ENCODE assay signal across 14 mouse cellular contexts in the genomic region with DNA sequence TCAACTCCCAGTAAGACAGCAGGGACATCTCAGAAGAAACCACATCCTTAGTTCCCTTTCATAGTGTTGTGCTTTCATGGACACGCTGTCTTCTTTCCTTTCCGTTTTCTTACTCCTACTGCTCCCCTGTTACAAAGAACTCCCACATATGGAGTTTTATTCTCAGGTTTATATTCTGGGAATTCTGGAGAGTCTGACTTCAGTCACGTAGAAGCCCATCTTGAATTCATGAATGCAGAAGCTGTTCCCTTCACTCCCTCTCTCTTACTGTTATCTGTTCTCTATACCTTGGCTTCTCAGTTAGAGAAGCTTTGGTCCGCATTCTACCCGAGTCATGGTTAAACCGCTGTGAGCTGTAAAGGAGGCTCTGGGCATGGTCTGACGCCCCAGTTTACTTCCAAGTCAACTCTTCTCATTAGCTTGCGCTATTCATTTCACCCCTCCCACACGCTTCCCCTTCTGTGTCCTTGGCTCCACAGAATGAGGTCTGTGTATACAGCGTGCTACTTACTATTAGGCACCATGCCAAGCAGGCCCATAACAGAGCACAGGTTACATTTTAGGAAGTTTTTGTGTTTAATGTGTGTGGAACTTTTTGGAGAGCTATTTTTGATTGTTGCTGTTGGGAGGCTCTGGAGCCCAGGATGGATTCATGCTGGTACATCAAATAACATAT.
DNase-seq lines count a peak whose midpoint lies in the region; ATAC-seq and TF ChIP-seq lines count a peak whose summit lies in the region.
"Had no signal": no experiment of that assay in that cellular context is flagged by ENCODE, and none has a peak within 500 bp of the region (broad histone marks: within the 10 kb centered on the region; RNA-seq: fewer than 3 reads in every experiment).

No protein-coding gene starts in this region.

- TF ChIP-seq CTCF in midbrain, postnatal 0 days (IDR thresholded peaks at IDR 0.05): no peak

- no peak for DNase-seq in kidney, adult 9 months
- peak; percentile 59 for DNase-seq in midbrain, postnatal 0 days (ENCODE audit: low spot score)
- no peak for DNase-seq in midbrain, embryonic 11.5 days (ENCODE audit: low spot score, missing footprints)
- peak; percentile 69 for DNase-seq in forebrain, embryonic 14.5 days (ENCODE audit: low spot score)
- no peak for DNase-seq in thymus, postnatal 25 days
- DNase-seq: adrenal gland, postnatal 25 days; cerebellum, adult 18-20 months; heart, postnatal 36 days had no signal

- no peak overlapping the region for H3K27ac ChIP-seq in kidney, embryonic 16.5 days (ENCODE audit: low read length)
- H3K27ac ChIP-seq in midbrain, postnatal 0 days (ENCODE audit: low read depth, low read length): no peak overlapping the region
- no peak overlapping the region for H3K27ac ChIP-seq in midbrain, embryonic 11.5 days (ENCODE audit: low read depth, low read length)
- no peak overlapping the region for H3K27ac ChIP-seq in forebrain, embryonic 14.5 days (ENCODE audit: low read depth, low read length)
- H3K27ac ChIP-seq in stomach, embryonic 15.5 days: no peak overlapping the region
- H3K27ac ChIP-seq: lung, embryonic 15.5 days had no signal

- H3K9me3 ChIP-seq in kidney, embryonic 16.5 days (ENCODE audit: low read length): no peaks in the 10 kb centered on the region
- H3K9me3 ChIP-seq in midbrain, postnatal 0 days (ENCODE audit: low read length): no peaks in the 10 kb centered on the region
- H3K9me3 ChIP-seq in midbrain, embryonic 11.5 days (ENCODE audit: control insufficient read depth, low read length): no peaks in the 10 kb centered on the region
- no peaks in the 10 kb centered on the region for H3K9me3 ChIP-seq in forebrain, embryonic 14.5 days (replicated peaks; ENCODE audit: control insufficient read depth, low read length)
- no peaks in the 10 kb centered on the region for H3K9me3 ChIP-seq in stomach, embryonic 15.5 days
- H3K9me3 ChIP-seq: lung, embryonic 15.5 days had no signal

- H3K4me1 ChIP-seq in kidney, embryonic 16.5 days (ENCODE audit: insufficient read depth, low read length): peaks cover 2% of the 10 kb centered on the region; the same call in 1 of the 2 replicates
- H3K4me1 ChIP-seq in midbrain, postnatal 0 days (ENCODE audit: insufficient read depth, low read length): 0 out of 2 replicates have a peak, but pooled peaks cover 6% of the 10 kb centered on the region
- H3K4me1 ChIP-seq in midbrain, embryonic 11.5 days (ENCODE audit: control insufficient read depth, insufficient read depth, low read length): 0 out of 2 replicates have a peak, but pooled peaks cover 4% of the 10 kb centered on the region
- H3K4me1 ChIP-seq in forebrain, embryonic 14.5 days (ENCODE audit: control insufficient read depth, insufficient read depth, low read length): peaks cover 18% of the 10 kb centered on the region
- no peaks in the 10 kb centered on the region for H3K4me1 ChIP-seq in stomach, embryonic 15.5 days
- H3K4me1 ChIP-seq: lung, embryonic 15.5 days had no signal

- H3K27me3 ChIP-seq in kidney, embryonic 16.5 days (ENCODE audit: insufficient read depth, low read length): no peaks in the 10 kb centered on the region
- H3K27me3 ChIP-seq in midbrain, postnatal 0 days (ENCODE audit: insufficient read depth, low read length): no peaks in the 10 kb centered on the region
- no peaks in the 10 kb centered on the region for H3K27me3 ChIP-seq in midbrain, embryonic 11.5 days (ENCODE audit: control insufficient read depth, insufficient read depth, low read length)
- no peaks in the 10 kb centered on the region for H3K27me3 ChIP-seq in forebrain, embryonic 14.5 days (replicated peaks; ENCODE audit: control insufficient read depth, insufficient read depth, low read length)
- no peaks in the 10 kb centered on the region for H3K27me3 ChIP-seq in stomach, embryonic 15.5 days (replicated peaks)
- H3K27me3 ChIP-seq: CH12.LX; lung, embryonic 15.5 days had no signal

- 44% methylated on average over 10 of the region's 10 CpGs for WGBS in kidney, embryonic 16.5 days
- 70% methylated on average over 10 of the region's 10 CpGs for WGBS in midbrain, postnatal 0 days
- WGBS in midbrain, embryonic 11.5 days: 85% methylated on average over 10 of the region's 10 CpGs
- WGBS in forebrain, embryonic 14.5 days: 33% methylated on average over 10 of the region's 10 CpGs
- WGBS in stomach, embryonic 15.5 days: 58% methylated on average over 10 of the region's 10 CpGs

- peak; percentile 61 for ATAC-seq in kidney, embryonic 16.5 days (ENCODE audit: low FRiP score, low TSS enrichment)
- ATAC-seq in midbrain, postnatal 0 days (ENCODE audit: low FRiP score): no peak
- ATAC-seq in midbrain, embryonic 11.5 days (ENCODE audit: low FRiP score): no peak
- ATAC-seq in forebrain, embryonic 14.5 days: peak; percentile 78
- ATAC-seq in stomach, embryonic 15.5 days (ENCODE audit: insufficient read depth, low FRiP score, low read depth): peak; percentile 70; the same call in 1 of the 2 replicates
- ATAC-seq in megakaryocyte, adult 5-6 weeks (ENCODE audit: poor library complexity, severe bottlenecking): no peak
- ATAC-seq: midbrain, embryonic 16.5 days had no signal

- H3K4me3 ChIP-seq in kidney, embryonic 16.5 days (ENCODE audit: low read length): no peak overlapping the region
- H3K4me3 ChIP-seq in midbrain, postnatal 0 days (ENCODE audit: low read depth, low read length): no peak overlapping the region
- no peak overlapping the region for H3K4me3 ChIP-seq in midbrain, embryonic 11.5 days (ENCODE audit: low read depth, low read length)
- no peak overlapping the region for H3K4me3 ChIP-seq in forebrain, embryonic 14.5 days (ENCODE audit: low read depth, low read length)
- H3K4me3 ChIP-seq in stomach, embryonic 15.5 days (replicated peaks): no peak overlapping the region
- H3K4me3 ChIP-seq: lung, embryonic 15.5 days had no signal

- H3K4me2 ChIP-seq in kidney, embryonic 16.5 days (replicated peaks; ENCODE audit: low read depth, low read length): no peak overlapping the region
- no peak overlapping the region for H3K4me2 ChIP-seq in midbrain, postnatal 0 days (ENCODE audit: low read depth, low read length, poor library complexity, severe bottlenecking)
- no peak overlapping the region for H3K4me2 ChIP-seq in midbrain, embryonic 11.5 days
- no peak overlapping the region for H3K4me2 ChIP-seq in forebrain, embryonic 14.5 days (ENCODE audit: low read length)
- no peak overlapping the region for H3K4me2 ChIP-seq in stomach, embryonic 15.5 days
- H3K4me2 ChIP-seq: lung, embryonic 15.5 days had no signal

- H3K9ac ChIP-seq in kidney, embryonic 16.5 days (replicated peaks; ENCODE audit: low read length): no peak overlapping the region
- H3K9ac ChIP-seq in midbrain, postnatal 0 days (replicated peaks; ENCODE audit: low read length, poor library complexity, severe bottlenecking): no peak overlapping the region
- H3K9ac ChIP-seq in midbrain, embryonic 11.5 days (ENCODE audit: low read length): no peak overlapping the region
- no peak overlapping the region for H3K9ac ChIP-seq in forebrain, embryonic 14.5 days (ENCODE audit: low read length)
- H3K9ac ChIP-seq in stomach, embryonic 15.5 days: no peak overlapping the region
- H3K9ac ChIP-seq: lung, embryonic 15.5 days had no signal

- no peaks in the 10 kb centered on the region for H3K36me3 ChIP-seq in kidney, embryonic 16.5 days (ENCODE audit: insufficient read depth, low read length)
- H3K36me3 ChIP-seq in midbrain, postnatal 0 days (ENCODE audit: insufficient read depth, low read length): no peaks in the 10 kb centered on the region
- H3K36me3 ChIP-seq in midbrain, embryonic 11.5 days (ENCODE audit: control insufficient read depth, insufficient read depth, low read length): no peaks in the 10 kb centered on the region
- no peaks in the 10 kb centered on the region for H3K36me3 ChIP-seq in forebrain, embryonic 14.5 days (ENCODE audit: control insufficient read depth, insufficient read depth, low read length)
- H3K36me3 ChIP-seq in stomach, embryonic 15.5 days: no peaks in the 10 kb centered on the region
- H3K36me3 ChIP-seq: lung, embryonic 15.5 days had no signal

Comparison
In these comparisons a context has a peak if more than half of its experiments do, and no peak if none do; other contexts are left out.
1. DNase-seq: peak in midbrain, postnatal 0 days (single experiment) and forebrain, embryonic 14.5 days (single experiment); none in kidney, adult 9 months (single experiment), midbrain, embryonic 11.5 days (single experiment) and thymus, postnatal 25 days (single experiment).
2. ATAC-seq: peak in kidney, embryonic 16.5 days (single experiment), forebrain, embryonic 14.5 days (single experiment) and stomach, embryonic 15.5 days (single experiment); none in midbrain, postnatal 0 days (single experiment), midbrain, embryonic 11.5 days (single experiment) and megakaryocyte, adult 5-6 weeks (single experiment).